Mouse (Mus musculus) heart, adult 18-20 months (tissue): Measurements from ENCODE around the gene Krtap1-4. TPM values are rescaled to one million over a fixed set of nuclear protein-coding genes. Genes with fewer than 3 reads are reported as not detected.
A peak's percentile ranks its signal among the peaks of the same experiment; 100 is the strongest.
"Not testable (repeated sequence)": the region's sequence is repeated elsewhere in the genome, so short reads cannot be mapped to it uniquely, and the experiment has no call there.

Source experiments
- DNase-seq, 2 experiments: peaks; one replicate each; pipeline ENCODE4 v3.0.0; 2021 to 2022; ENCODE audit warnings: mixed read lengths in 1 of 2
- long read RNA-seq, 2 experiments: library from polyadenylated mRNA; stranded (forward); transcript quantifications; one replicate each; pipeline ENCODE4 v2.0.0; 2021
- total RNA-seq, 2 experiments: library from RNA; stranded (reverse); gene quantifications; 2 replicates each; pipeline ENCODE4 v1.2.3; 2021

The Krtap1-4 gene
- not detected for total RNA-seq
- long read RNA-seq, experiment 1 = 0 reads
- long read RNA-seq, experiment 2 = 0 reads

DNA sequence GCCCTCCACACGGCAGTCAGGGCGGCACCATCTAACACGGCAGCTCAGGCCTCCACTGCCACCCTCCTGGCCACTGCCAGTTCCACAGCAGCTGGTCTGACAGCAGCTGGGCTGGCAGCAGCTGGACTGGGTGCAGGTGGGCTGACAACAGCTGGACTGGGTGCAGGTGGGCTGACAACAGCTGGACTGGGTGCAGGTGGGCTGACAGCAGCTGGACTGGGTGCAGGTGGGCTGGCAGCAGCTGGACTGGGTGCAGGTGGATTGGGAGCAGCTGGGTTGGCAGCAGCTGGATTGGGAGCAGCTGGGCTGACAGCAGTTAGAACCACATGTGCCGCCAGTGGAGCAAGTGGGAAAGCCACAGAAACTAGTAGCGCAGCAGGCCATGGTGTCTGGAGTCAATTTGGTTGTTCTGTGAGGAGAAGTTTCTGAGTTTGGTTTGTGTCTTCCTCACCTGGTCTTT, at the start of gene Krtap1-4:
Gene Krtap1-4 (minus strand): TSS at position 410 of the 460 bp plus-strand sequence.
- DNase-seq = no peak

DNA sequence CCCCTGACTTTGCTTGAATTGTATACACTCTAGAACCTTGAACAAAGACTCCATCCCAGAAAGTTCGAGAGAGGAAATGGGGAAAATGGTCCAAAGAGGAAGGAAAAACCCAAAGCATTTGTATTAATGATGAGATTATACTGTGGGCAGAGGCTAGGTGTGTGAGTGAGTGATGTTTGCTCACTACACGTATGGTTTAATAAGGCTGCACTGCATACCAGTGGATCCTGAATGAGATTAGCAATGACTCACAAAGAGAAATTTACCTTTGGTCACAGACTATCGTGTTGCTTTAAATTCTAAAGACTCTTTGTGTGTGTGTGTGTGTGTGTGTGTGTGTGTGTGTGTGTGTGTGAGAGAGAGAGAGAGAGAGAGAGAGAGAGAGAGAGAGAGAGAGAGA, 47.4 kb upstream of the Krtap1-4 start:
- no peak for DNase-seq

DNA sequence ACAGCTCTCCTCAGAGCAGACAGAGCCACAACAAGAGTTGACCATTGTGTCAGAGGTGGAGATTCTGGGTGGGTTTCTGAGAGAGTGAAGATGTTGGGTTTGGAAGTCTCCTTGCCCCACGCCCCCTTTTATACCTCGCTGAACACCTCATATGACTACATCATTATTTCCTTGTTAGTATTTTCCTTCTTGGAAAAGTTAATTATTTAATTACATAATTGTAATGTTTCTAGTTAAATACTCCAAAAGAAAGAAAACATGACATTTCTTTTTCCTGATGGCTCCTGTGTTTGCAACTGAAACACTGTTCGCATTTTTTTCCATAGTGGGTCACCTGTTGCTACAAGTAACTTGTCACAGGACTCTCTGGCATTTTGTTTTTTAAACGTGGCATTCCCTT, 44.7 kb upstream of the Krtap1-4 start, which contains the start of gene Krtap4-1:
Gene Krtap4-1 (minus strand): TSS at position 101 of the 400 bp plus-strand sequence.
- no peak for DNase-seq

DNA sequence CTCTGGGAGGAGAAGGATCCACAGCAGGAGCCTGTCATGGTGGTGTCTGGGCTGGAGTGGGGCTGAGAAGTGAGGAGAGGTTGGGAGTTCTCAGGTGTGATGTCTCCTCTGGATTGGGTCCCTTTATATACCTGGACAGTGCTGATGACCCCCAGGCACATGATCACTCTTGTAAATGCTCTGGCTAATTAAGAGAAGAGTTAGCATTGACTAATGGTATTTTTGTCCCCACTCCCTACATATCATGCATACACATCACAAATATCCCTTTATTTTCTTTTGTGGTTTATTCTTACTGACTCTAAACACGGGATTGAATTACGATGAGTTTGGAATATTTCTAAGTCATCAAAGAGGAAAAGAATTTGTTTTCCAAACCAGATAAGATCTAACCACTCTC, 36.9 kb upstream of the Krtap1-4 start, which contains the start of gene Gm11562:
Gene Gm11562 (minus strand): TSS at position 101 of the 400 bp plus-strand sequence.
- DNase-seq = no peak

DNA sequence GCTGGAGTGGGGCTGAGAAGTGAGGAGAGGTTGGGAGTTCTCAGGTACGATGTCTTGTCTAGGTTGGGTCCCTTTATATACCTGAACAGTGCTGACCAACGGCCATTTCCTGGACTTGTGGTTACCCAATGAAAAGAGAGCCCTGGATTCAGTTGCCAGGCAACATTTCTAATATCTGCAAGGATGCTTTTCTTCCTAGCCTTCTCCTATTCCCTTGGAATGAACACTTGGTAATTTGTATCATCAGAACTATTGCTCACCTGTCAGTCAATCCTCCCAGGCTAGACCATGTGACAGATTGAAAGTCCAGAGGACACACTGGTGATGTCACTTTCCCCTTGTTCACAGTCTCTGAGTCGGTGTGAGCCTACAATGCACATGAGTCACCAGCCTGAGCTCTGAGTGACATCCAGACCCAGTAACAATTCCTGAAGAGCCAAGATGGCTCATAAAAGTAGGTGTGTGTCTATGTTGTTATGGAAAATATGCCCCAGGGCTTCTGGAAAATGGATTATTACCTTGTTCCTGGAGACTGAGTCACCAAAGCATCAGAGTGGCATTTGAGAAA, 31.4 kb upstream of the Krtap1-4 start, which contains the start of gene Krtap2-4:
Gene Krtap2-4 (minus strand): TSS at position 51 of the 568 bp plus-strand sequence.
- no peak for DNase-seq

DNA sequence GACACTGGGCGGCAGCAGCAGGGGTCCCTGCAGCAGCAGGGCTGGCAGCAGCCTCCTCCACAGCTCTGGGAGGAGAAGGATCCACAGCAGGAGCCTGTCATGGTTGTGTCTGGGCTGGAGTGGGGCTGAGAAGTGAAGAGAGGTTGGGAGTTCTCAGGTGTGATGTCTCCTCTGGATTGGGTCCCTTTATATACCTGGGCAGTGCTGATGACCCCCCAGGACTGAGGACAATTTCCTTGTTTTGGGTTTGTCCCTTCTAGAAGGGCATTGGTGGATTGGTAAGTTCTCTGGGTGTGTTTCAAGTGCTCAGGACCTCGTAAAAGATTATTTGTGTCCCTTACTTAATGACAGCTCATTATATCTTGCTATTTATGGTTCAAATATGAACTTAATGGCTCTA, 26.6 kb upstream of the Krtap1-4 start, which contains the start of gene Gm11937:
Gene Gm11937 (minus strand): TSS at position 101 of the 400 bp plus-strand sequence.
- not testable (repeated sequence) for DNase-seq

DNA sequence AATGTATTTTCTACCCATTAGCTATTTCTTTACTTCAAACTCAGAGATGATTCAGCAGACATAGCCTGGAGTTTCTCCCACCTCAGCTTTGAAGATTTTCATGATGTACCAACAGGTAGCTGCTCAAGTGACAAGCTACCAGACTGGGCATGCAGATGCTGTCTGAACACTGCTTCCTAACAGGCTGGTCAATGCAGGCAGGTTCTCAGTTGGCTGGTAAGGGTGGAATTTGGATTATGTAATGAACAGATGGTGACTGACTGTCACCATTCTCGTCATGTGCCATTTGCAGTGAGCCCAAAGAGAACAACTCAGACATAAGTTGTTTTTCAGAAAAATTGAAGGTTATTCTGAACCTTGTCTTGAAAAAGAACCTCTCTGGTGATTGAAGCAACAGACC, 25.7 kb upstream of the Krtap1-4 start:
- DNase-seq = no peak

DNA sequence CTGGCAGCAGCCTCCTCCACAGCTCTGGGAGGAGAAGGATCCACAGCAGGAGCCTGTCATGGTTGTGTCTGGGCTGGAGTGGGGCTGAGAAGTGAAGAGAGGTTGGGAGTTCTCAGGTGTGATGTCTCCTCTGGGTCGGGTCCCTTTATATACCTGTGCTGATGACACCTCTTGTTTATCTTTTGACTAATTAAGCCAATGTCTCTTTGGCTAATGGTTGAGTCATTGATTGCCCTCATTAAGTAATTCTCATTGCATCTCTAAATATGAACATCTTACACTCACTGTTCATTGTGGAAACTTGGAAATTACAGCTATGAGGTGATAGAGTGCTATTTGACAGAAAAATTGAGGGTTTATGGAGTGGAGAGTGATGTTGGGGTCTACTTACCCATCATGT, 19.8 kb upstream of the Krtap1-4 start, which contains the start of gene Gm11938:
Gene Gm11938 (minus strand): TSS at position 101 of the 400 bp plus-strand sequence.
- DNase-seq = not testable (repeated sequence)

DNA sequence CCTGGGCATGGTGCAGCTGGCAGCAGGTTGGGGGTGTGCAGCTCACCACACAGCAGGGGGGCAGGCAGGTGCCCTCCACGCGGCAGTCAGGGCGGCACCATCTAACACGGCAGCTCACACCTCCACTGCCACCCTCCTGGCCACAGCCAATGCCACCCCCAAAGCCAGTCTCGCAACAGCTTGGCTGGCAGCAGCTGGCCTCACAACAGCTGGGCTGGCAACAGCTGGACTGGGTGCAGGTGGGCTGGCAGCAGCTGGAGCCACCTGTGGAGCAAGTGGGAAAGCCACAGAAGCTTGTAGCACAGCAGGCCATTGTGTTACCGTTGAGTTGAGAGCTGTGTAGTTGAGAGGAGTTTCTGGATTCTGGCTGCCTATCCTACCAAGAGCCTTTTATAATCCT, 14.3 kb upstream of the Krtap1-4 start, which contains the start of gene Krtap9-3:
Gene Krtap9-3 (minus strand): TSS at position 364 of the 400 bp plus-strand sequence.
- not testable (repeated sequence) for DNase-seq

DNA sequence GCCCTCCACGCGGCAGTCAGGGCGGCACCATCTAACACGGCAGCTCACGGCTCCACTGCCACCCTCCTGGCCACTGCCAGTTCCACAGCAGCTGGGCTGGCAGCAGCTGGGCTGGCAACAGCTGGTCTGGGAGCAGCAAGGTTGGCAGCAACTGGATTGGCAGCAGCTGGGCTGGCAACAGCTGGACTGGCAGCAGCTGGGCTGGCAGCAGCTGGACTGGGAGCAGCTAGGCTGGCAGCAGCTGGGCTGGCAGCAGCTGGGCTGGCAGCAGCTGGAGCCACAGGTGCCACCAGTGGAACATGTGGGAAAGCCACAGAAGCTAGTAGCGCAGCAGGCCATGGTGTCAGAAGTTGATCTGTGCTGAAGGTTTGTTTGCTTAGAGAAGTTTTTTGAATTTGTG, 7.5 kb upstream of the Krtap1-4 start, which contains the start of gene Krtap1-3:
Gene Krtap1-3 (minus strand): TSS at position 359 of the 400 bp plus-strand sequence.
- no peak for DNase-seq

DNA sequence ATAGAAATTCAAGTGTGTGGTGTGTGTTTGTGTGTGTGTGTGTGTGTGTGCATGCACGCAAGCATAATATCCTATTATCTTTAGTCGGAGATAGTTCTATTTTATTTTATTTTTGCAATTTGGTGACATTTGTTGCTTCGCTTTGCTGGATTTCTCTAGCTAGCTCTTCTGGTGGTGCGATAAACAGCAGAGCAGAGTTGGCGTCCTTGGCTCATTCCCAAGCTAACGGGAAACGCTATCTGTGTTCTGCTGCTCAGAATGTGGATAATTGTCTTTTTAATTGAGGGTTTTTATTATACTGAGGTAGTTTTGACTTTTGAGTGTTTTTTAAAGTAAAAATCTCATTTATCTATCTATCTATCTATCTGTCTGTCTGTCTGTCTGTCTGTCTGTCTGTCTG, 1.6 kb upstream of the Krtap1-4 start:
- DNase-seq = no peak

DNA sequence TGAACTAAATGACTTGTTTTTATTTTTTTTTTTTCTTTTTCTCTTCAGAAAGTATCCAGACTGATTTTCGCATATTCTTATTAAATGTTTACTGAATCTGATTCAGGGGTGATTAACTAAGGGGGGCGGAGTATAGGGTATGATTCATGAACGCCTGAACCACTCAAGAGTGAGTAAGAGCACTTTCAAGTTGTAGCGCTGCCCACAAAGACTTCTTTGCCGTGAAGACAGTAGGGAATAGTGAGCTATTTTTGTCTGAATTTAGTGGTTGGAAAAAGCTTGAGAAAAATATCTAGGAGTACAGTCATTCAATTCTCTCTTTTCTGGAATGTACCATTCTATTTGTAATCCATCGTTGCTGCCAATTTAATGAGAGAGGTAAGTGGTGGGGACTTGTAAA, 1.9 kb downstream of the Krtap1-4 start:
- DNase-seq = no peak

DNA sequence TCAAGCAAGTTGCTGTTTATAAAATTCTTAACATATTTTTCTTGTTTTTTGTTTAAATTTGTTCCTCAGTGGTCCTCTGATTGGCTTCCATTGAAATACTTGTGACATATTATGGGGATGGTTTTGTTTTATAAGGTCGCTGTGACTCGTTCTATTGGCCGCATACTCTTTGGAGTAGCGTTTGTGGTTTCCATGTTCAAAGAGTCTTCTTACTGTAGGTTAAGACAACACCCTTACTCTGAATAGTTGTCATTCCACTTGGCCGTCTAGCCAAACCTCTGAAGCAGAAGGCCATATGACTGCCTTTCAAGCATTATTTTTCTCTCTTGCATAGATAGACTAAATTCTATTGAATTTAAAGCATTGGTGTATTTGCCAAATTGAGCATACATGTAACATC, 2.4 kb downstream of the Krtap1-4 start:
- no peak for DNase-seq

DNA sequence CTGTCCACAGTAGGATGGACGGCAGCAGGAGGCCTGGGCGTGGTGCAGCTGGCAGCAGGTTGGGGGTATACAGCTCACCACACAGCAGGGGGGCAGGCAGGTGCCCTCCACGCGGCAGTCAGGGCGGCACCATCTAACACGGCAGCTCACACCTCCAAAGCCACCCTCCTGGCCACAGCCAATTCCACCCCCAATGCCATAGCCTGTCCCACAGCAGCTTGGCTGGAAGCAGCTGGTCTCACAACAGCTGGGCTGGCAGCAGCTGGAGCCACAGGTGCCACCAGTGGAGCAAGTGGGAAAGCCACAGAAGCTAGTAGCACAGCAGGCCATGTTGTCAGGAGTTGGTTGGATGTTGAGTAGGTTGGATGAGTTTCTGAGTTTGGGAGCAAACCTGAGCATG, 2.8 kb downstream of the Krtap1-4 start, which contains the start of gene Krtap1-5:
Gene Krtap1-5 (minus strand): TSS at position 381 of the 400 bp plus-strand sequence.
- no peak for DNase-seq

DNA sequence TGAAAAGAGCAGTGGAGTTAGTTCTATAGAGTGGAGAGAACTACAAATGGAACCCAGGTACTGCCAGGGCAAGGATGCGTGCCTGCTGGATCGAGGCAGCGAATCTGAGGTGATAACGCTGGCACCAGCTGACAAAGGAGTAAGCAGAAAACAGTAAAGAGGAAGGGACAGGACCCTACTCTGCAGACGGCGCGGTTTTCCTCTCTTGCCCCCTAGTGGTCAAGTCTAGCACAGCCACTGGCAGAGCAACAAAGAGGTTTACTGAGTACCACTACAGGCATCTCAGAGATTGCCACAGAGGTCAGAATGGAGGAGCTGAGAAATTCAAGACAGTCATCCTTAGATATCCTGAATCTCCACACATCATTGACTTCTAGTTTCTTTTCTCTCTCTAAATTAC, 9.3 kb downstream of the Krtap1-4 start:
- DNase-seq = peak; percentile 35 to 73

DNA sequence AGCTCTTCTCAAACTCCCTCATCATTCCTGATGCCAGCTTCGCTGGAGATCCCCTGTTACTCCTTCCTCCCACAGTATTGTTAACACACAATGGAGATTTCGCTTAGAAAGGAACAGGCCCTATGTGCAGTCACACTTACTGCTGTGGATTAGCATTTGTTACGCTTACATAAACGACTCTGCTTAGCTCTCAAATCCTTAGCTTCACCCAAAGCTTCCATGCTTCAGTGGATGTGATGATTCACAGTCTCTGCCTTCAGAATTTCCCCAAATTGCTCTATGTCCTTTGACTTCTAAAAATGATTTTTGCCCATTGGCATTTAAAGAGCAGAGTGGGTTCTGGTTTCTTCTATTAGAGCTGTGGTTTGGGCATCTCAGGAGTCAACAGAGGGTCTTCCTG, 10.3 kb downstream of the Krtap1-4 start:
- DNase-seq = no peak

DNA sequence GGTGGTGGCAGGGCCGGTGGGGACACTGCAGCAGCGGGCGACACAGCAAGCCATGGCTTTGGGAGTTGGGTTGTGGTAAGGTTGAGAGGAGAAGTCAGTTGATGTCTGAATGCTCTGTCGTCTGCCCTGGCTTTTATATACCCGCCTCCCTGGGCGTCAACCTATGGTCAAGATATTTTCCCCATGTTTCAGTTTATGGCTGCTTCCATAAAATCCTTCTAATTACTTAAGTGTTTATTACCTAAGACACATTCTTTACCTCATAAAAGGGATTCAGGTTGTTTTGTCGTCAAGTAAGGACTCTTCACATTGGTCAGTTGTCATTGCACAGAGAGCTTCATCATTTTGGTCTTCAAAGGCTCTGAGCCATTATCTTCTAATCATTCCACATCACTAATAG, 16.9 kb downstream of the Krtap1-4 start, which contains the start of gene Krtap3-1:
Gene Krtap3-1 (minus strand): TSS at position 101 of the 400 bp plus-strand sequence.
- DNase-seq = no peak

DNA sequence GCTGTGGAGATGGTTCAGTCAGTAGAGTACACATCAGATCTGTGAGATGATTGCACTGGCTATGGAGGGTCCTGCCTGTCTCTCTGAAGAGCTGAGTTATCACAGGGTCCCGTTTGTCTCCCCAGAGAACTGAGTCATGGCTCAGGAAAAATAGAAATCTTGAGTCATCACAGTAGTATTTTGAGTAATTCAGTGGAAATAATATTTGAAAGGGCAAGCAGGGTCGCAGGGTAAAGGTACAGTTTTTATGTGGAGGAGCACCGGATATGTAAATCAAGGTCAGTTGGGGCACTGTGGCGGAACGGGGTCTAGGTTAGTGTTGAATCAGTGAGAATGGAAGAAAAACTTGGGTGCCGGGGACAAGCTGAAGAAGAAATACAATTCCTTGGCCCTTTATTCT, 20.9 kb downstream of the Krtap1-4 start:
- no peak for DNase-seq

DNA sequence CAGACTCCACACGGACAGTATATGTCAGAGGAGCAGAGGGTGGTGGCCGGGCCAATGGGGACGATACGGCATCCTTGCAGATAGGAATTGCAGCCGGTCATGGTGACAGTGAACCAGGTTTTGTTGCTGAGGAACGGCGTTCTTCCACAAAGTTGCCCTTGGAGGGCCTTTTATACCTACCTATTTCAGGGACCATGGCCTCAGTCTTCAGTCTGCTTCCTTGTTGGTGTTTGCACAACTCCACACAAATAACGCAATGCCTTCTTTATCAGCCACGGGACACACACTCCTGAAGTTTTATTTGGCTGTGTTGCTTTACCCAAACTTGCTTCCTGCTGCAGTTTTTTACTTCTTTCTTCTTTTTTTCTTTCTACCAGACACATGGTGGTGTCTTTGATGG, 24.1 kb downstream of the Krtap1-4 start, which contains the start of gene Gm11939:
Gene Gm11939 (minus strand): TSS at position 101 of the 400 bp plus-strand sequence.
- no peak for DNase-seq

DNA sequence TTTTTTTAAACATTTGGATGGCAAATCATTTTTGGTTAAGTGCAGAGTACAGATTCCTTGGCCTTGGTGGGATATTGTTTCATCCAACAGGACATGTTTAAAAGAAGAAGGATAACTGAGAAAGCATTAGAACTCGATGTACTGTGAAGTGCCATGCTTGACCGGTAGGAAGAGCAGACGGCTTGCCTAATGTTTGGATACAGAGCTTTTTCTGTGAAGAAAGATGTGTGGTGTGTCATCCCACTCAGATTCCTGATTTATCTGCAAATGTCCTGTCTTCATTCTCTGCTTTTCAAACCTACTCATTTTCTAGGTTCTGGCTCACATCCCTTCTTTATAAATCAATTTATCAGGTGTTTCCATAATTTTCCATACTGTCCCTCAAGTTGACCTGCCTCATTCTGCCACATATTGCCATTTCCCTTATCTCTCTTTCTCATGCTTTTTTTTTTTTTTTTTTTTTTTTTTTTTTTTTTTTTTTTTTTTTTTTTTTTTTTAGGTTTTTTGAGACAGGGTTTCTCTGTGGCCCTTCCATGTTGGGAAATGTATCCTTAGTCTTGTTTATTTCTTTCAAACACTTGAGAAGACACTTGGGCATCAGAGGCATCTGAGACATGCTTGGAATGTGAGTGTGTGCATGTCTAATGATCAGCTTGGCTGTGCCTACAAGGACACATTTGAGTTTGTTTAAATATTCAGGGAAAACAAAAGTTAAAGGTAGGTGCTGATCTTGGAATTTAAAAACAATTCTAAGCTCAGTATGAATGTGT, 25.3 kb downstream of the Krtap1-4 start:
- DNase-seq = no peak

DNA sequence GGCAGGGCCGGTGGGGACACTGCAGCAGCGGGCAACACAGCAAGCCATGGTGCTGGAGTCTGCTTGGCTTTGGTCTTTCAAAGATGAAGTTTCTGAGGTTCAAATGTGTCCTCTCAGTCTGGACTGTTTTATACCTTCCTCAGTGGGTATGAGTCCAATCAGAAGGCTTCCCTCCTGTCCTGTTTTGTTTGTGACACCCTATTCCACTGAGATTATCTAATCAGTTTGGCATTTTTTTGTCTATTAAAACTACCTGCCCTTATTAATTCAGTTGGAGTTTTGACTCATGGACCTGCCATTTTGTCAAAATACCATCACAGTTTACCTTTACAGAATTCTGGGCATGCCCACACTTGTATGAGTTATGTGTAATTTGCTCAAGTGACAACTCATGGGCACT, 26.7 kb downstream of the Krtap1-4 start, which contains the start of gene Krtap3-2:
Gene Krtap3-2 (minus strand): TSS at position 101 of the 400 bp plus-strand sequence.
- DNase-seq = no peak

DNA sequence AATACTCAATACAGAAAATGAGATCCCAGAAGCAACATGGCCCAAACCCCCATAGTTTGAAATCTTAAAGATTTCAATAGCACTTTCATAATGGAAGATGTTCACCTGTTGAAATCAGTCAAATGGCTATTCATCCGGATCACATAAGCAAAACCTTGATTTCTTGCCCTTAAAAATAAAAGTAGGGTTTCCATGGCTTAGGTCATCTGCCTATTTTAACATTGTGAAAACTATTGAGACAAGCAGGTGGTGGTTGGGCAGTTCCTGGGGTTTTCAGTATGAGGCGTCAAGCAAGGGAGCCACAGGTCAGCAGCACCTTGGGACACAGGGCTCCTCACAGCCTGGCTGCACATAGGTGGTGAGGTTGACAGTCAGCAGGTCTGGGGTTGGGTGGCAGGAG, 27.3 kb downstream of the Krtap1-4 start:
- no peak for DNase-seq

DNA sequence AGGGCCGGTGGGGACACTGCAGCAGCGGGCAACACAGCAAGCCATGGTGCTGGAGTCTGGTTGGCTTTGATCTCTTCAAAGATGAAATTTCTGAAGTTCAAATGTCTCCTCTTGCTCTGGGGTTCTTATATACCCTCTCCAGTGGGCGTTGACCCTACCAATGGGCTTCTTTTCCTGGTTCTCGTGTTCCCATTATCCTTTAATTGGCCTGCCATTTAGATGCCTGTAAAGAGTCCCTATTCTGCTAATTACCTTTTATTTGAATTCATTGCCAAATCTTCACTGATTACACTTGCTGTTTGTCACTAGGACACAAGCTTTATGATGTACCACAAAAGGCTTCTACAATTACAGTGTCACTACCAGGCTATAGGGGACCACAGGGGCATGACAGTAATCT, 32.7 kb downstream of the Krtap1-4 start, which contains the start of gene Krtap3-3:
Gene Krtap3-3 (minus strand): TSS at position 101 of the 400 bp plus-strand sequence.
- DNase-seq = no peak
